Mouse (Mus musculus) cerebellum, adult 9-10 months (tissue): ENCODE data around the gene Xrcc2.

ENCODE experiments used
- DNase-seq: peaks from one replicate; pipeline ENCODE4 v3.0.0; 2022

Gene Xrcc2

GRCm38 (mm10) chr5:25668306-25668705, 37.3 kb downstream of the Xrcc2 start:
- no peak for DNase-seq

- DNase-seq, result no peak
Measured at GRCm38 (mm10) chr5:25666684-25667083, 38.9 kb downstream of the Xrcc2 start.

GRCm38 (mm10) chr5:25666108-25666507, 39.5 kb downstream of the Xrcc2 start:
- DNase-seq, result no peak

GRCm38 (mm10) chr5:25665516-25665915, 40.1 kb downstream of the Xrcc2 start:
- no peak for DNase-seq

GRCm38 (mm10) chr5:25663165-25663564, 42.5 kb downstream of the Xrcc2 start:
- no peak for DNase-seq

GRCm38 (mm10) chr5:25654578-25654987, 51.0 kb downstream of the Xrcc2 start:
- DNase-seq, result no peak

GRCm38 (mm10) chr5:25653377-25653776, 52.2 kb downstream of the Xrcc2 start:
- DNase-seq, result no peak

- no peak for DNase-seq
Measured at GRCm38 (mm10) chr5:25652435-25652834, 53.2 kb downstream of the Xrcc2 start.

- no peak for DNase-seq
Measured at GRCm38 (mm10) chr5:25645661-25646364, 59.8 kb downstream of the Xrcc2 start.

GRCm38 (mm10) chr5:25644509-25644908, 61.1 kb downstream of the Xrcc2 start:
- DNase-seq, result no peak

- no peak for DNase-seq
Measured at GRCm38 (mm10) chr5:25642741-25643140, 62.9 kb downstream of the Xrcc2 start.
